Mouse (Mus musculus) ES-Bruce4 (cell line): ENCODE measurements at regions not wholly inside any gene's neighbourhood (a gene's known extent, or its start where the extent isn't known, plus 50 kb on each side); places are given as distances from the start of the nearest gene placed in this dataset.

Source experiments
- H3K27ac ChIP-seq: 2 replicates; pipeline ENCODE4 v1.5.1; 2012; ENCODE audit warnings: low read length, inconsistent platforms; ENCODE audit not compliant: insufficient read depth
- H3K27me3 ChIP-seq: 2 replicates; pipeline ENCODE4 v1.6.1; 2012; ENCODE audit warnings: mild to moderate bottlenecking, low read length, inconsistent platforms; ENCODE audit not compliant: control insufficient read depth, poor library complexity, insufficient read depth, severe bottlenecking
- H3K36me3 ChIP-seq: 2 replicates; pipeline ENCODE4 v1.6.1; 2012; ENCODE audit warnings: inconsistent platforms, mild to moderate bottlenecking, low read length, moderate library complexity; ENCODE audit not compliant: control insufficient read depth, poor library complexity, insufficient read depth, severe bottlenecking
- H3K4me1 ChIP-seq: one replicate; pipeline ENCODE4 v1.8.1; 2011; ENCODE audit warnings: low read length; ENCODE audit not compliant: control insufficient read depth, insufficient read depth
- H3K4me3 ChIP-seq: 2 replicates; pipeline ENCODE4 v1.5.1; 2011; ENCODE audit warnings: low read depth, mild to moderate bottlenecking, low read length
- H3K9ac ChIP-seq: 2 replicates; pipeline ENCODE4 v1.6.1; 2012; ENCODE audit warnings: low read depth, mild to moderate bottlenecking, inconsistent platforms; ENCODE audit not compliant: poor library complexity, severe bottlenecking
- H3K9me3 ChIP-seq: replicated peaks from 2 replicates; pipeline ENCODE4 v1.6.1; 2012; ENCODE audit warnings: mild to moderate bottlenecking, low read length, inconsistent platforms; ENCODE audit not compliant: control insufficient read depth, poor library complexity, insufficient read depth, severe bottlenecking
- CTCF ChIP-seq: IDR thresholded peaks from one replicate; pipeline ENCODE4 v1.8.1; 2011; ENCODE audit warnings: low read depth, low read length
- EP300 ChIP-seq: IDR thresholded peaks from 2 replicates; pipeline ENCODE4 v1.6.1; 2011; ENCODE audit warnings: low read depth, low read length; ENCODE audit not compliant: insufficient read depth
- POLR2A ChIP-seq: IDR thresholded peaks from one replicate; pipeline ENCODE4 v1.8.1; 2011; ENCODE audit warnings: low read length; ENCODE audit not compliant: insufficient read depth

DNA sequence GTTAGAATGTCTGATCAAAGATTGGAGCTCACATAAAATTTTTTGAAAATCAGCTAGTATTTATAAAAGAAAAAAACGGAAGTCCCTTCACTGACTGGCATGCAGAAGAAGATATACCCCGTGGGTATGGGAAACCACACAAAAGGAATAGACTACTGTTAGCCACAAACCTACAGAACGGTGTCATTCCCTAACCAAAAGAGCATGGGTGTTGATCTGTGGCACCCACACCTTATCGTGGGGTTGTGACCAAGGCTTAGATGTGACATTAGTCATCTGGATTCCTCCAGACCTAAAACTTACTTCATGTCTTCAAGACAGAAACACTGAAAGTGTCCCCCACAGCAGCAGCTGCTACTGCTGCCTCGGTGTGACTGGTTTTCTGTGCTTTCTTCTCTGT lies 108.2 kb upstream of the Dhrs4 start:
- Histone ChIP-seq H3K27ac (no peak overlapping the region), H3K4me3 (no peak overlapping the region), H3K9me3 (no peaks in the 10 kb centered on the region), H3K4me1 (no peaks in the 10 kb centered on the region), H3K9ac (no peak overlapping the region), H3K36me3 (no peaks in the 10 kb centered on the region), H3K27me3 (no peaks in the 10 kb centered on the region)
- no peak for TF ChIP-seq EP300
- TF ChIP-seq CTCF = no peak
- no peak for TF ChIP-seq POLR2A

DNA sequence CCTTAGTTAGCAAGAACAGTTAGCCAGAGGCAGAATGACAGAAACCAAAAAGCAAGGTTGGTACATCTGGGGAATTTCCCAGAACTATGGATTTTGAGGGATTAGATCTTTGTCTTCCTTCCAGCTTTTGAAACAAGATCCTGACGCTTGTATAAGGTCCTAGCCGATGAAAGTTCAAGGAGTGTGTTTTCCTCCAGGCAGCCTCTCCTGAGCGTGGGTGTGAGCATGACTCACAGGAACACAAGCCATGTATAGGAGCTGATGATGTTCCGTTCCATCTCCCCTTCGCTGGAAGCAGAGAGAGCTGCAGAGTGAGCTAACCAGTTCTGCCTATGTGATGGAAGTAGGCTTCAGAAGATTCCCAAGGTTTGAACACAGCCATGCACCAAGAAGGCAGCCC lies 105.6 kb upstream of the Dhrs4 start:
- TF ChIP-seq CTCF (no peak), POLR2A (no peak), EP300 (no peak)
- H3K9me3 ChIP-seq = no peaks in the 10 kb centered on the region
- H3K4me1 ChIP-seq = no peaks in the 10 kb centered on the region
- H3K27me3 ChIP-seq = no peaks in the 10 kb centered on the region
- H3K27ac ChIP-seq = no peak overlapping the region
- H3K36me3 ChIP-seq = no peaks in the 10 kb centered on the region
- no peak overlapping the region for H3K4me3 ChIP-seq
- no peak overlapping the region for H3K9ac ChIP-seq

DNA sequence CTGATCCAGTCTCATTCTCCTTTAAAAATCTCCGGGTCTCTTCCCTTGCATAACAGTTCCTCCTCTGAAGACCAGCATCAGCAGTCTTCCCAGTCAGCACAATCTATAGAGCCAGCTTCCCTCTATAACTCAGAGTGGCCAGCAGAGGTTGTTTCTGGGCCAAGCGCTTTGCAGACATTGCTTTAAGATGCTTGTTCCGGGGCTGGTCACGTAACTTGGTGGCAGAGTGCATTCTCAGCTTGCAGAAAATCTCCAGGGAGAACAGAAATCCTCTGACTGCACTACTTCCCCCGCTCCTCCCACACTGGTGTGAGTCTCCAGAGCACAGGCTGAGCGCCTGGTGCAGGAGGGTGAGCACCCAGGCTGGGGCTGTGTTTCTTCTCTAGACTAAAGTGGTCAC lies 91.8 kb upstream of the Dhrs4 start:
- Histone ChIP-seq H3K4me1 (no peaks in the 10 kb centered on the region), H3K36me3 (no peaks in the 10 kb centered on the region), H3K27me3 (no peaks in the 10 kb centered on the region), H3K9me3 (no peaks in the 10 kb centered on the region; the same call in 1 of the 2 replicates), H3K27ac (no peak overlapping the region), H3K9ac (no peak overlapping the region), H3K4me3 (no peak overlapping the region)
- no peak for TF ChIP-seq EP300
- TF ChIP-seq CTCF = no peak
- TF ChIP-seq POLR2A = no peak

DNA sequence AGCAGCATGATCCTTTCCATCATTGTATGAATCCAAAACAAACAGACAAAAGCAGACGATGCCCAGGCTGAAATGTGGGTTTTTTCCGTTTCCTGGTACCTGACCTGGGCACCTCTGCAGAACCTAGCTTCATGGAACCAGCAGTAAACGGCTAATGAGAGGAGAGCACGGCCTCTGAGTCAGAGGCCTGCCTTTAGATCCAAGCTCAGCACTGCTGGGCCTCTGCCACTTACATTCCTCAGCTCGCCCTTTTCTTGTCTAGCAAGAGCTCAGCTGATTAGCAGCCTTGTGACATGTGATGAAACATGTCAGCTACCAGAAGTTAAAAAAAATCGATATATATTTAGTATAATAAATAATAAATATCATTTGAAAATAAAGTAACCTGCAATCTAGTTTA lies 91.2 kb upstream of the Dhrs4 start:
- no peaks in the 10 kb centered on the region for H3K36me3 ChIP-seq
- H3K4me1 ChIP-seq = no peaks in the 10 kb centered on the region

DNA sequence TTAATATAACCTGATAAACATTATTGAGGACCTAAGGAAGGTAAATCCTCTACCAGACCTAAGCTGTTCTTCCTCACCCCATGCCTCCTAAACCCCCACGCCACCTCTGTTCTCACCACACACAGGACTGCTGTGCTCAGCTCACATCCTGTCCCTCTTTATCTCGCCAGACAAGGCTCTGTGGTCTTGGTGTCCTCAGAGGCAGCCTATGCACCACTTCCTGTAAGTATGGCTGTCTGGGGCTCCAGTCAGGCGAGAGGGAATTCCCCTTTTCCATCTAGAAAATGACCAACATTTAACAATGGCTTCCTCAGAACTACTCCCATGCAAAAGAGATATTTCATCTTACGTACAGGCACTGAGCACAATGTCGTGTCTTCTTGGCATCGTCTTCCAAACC lies 86.2 kb upstream of the Dhrs4 start:
- H3K4me3 ChIP-seq = no peak overlapping the region
- TF ChIP-seq EP300 (no peak), CTCF (no peak), POLR2A (no peak)
- no peaks in the 10 kb centered on the region; the same call in 1 of the 2 replicates for H3K9me3 ChIP-seq
- no peaks in the 10 kb centered on the region for H3K36me3 ChIP-seq
- H3K27me3 ChIP-seq = no peaks in the 10 kb centered on the region
- no peak overlapping the region for H3K27ac ChIP-seq
- H3K9ac ChIP-seq = no peak overlapping the region
- H3K4me1 ChIP-seq = no peaks in the 10 kb centered on the region

More for the DNA sequence above, 91.2 kb upstream of the Dhrs4 start:
- no peak overlapping the region for H3K27ac ChIP-seq
- no peak overlapping the region for H3K9ac ChIP-seq
- no peaks in the 10 kb centered on the region for H3K27me3 ChIP-seq
- H3K4me3 ChIP-seq = no peak overlapping the region
- TF ChIP-seq POLR2A (no peak), CTCF (no peak), EP300 (no peak)
- no peaks in the 10 kb centered on the region; the same call in 1 of the 2 replicates for H3K9me3 ChIP-seq

DNA sequence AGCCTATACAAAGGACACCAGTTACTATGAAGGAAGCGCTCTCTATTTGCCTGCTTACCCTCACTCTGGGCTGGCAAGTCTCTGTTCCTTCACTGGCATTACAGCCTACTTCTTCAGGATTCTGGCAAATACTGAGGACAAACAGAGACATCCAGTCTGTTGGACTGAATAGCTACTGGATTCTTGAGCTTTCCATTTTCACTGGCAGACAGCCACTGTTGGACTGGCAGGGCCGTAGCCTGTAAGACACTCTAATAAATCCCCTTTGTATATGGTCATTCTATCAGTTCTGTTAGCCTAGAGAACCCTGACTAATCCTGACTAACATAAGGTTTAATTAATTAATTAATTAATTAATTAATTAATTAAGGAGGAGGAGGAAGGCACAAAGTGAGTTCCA lies 72.4 kb upstream of the Dhrs4 start:
- Histone ChIP-seq H3K9ac (no peak overlapping the region), H3K27me3 (no peaks in the 10 kb centered on the region), H3K4me1 (no peaks in the 10 kb centered on the region), H3K36me3 (no peaks in the 10 kb centered on the region), H3K27ac (no peak overlapping the region), H3K9me3 (no peaks in the 10 kb centered on the region), H3K4me3 (no peak overlapping the region)
- TF ChIP-seq CTCF (no peak), EP300 (no peak), POLR2A (no peak)
